Mouse (Mus musculus) left cerebral cortex, postnatal 4 days (tissue): Measurements from ENCODE around the gene Gm9970. TPM values are rescaled to one million over a fixed set of nuclear protein-coding genes. Genes with fewer than 3 reads are reported as not detected.

Source experiments
- DNase-seq: peaks from one replicate; pipeline ENCODE4 v3.0.0-alpha.2; 2022
- intact Hi-C: fragments of 180-260 bp; cut with DNase I; formaldehyde crosslinking; loops from one replicate; pipeline ENCODE4 v1.15.1; 2025
- total RNA-seq, 2 experiments: library from RNA; stranded (reverse); gene quantifications; 2 replicates each; pipeline ENCODE4 v1.2.3; 2021

Gene Gm9970
- total RNA-seq, result not detected

GRCm38 (mm10) chr5:31240637-31241521 is at the start of gene Gm9970, which contains the start of gene Nrbp1:
Gm9970 (minus strand) TSS chr5:31241232.
Nrbp1 (plus strand) TSS chr5:31240864.
- peak; percentile 98 for DNase-seq
- intact Hi-C loops, result no loop called here

- DNase-seq, result no peak
- intact Hi-C loops, result no loop called here
Measured at GRCm38 (mm10) chr5:31289626-31290230, 48.7 kb upstream of the Gm9970 start.

GRCm38 (mm10) chr5:31288655-31289054 is 47.6 kb upstream of the Gm9970 start:
- intact Hi-C loops, result no loop called here
- no peak for DNase-seq

GRCm38 (mm10) chr5:31288225-31288624 is 47.2 kb upstream of the Gm9970 start:
- no peak for DNase-seq
- intact Hi-C loops, result no loop called here

GRCm38 (mm10) chr5:31279245-31279988 is 38.4 kb upstream of the Gm9970 start:
- intact Hi-C loops, result loop anchor here (10.0 kb wide), 1 partner anchor 195 kb away; no protein-coding TSS in a partner anchor
- DNase-seq, result no peak

- DNase-seq, result no peak
Measured at GRCm38 (mm10) chr5:31273018-31273417, 32.0 kb upstream of the Gm9970 start.

GRCm38 (mm10) chr5:31267686-31268085 is 26.7 kb upstream of the Gm9970 start:
- intact Hi-C loops, result no loop called here
- no peak for DNase-seq

More at GRCm38 (mm10) chr5:31273018-31273417, 32.0 kb upstream of the Gm9970 start:
- intact Hi-C loops, result loop anchor here (10.0 kb wide), 1 partner anchor 202 kb away; no protein-coding TSS in a partner anchor

GRCm38 (mm10) chr5:31266101-31266500 is 25.1 kb upstream of the Gm9970 start:
- no peak for DNase-seq
- intact Hi-C loops, result no loop called here

GRCm38 (mm10) chr5:31257616-31258015 is 16.6 kb upstream of the Gm9970 start:
- intact Hi-C loops, result no loop called here
- no peak for DNase-seq

GRCm38 (mm10) chr5:31255971-31256370 is 14.9 kb upstream of the Gm9970 start:
- intact Hi-C loops, result no loop called here
- no peak for DNase-seq

- no peak for DNase-seq
- intact Hi-C loops, result no loop called here
Measured at GRCm38 (mm10) chr5:31255381-31255780, 14.3 kb upstream of the Gm9970 start.

- no peak for DNase-seq
- intact Hi-C loops, result no loop called here
Measured at GRCm38 (mm10) chr5:31254901-31255300, 13.9 kb upstream of the Gm9970 start.

- no peak for DNase-seq
- intact Hi-C loops, result no loop called here
Measured at GRCm38 (mm10) chr5:31254452-31254851, 13.4 kb upstream of the Gm9970 start.

GRCm38 (mm10) chr5:31253806-31254205 is 12.8 kb upstream of the Gm9970 start:
- DNase-seq, result no peak
- intact Hi-C loops, result no loop called here

- intact Hi-C loops, result no loop called here
- DNase-seq, result no peak
Measured at GRCm38 (mm10) chr5:31252795-31253545, 11.9 kb upstream of the Gm9970 start.

GRCm38 (mm10) chr5:31252151-31252550 is 11.1 kb upstream of the Gm9970 start:
- intact Hi-C loops, result no loop called here
- DNase-seq, result no peak

- intact Hi-C loops, result no loop called here
- peak; percentile 34 for DNase-seq
Measured at GRCm38 (mm10) chr5:31251541-31252101, 10.6 kb upstream of the Gm9970 start, which contains the start of gene Krtcap3. Krtcap3 (plus strand) TSS chr5:31251691.

- intact Hi-C loops, result no loop called here
- DNase-seq, result no peak
Measured at GRCm38 (mm10) chr5:31250716-31251115, 9.7 kb upstream of the Gm9970 start.

- intact Hi-C loops, result no loop called here
- DNase-seq, result no peak
Measured at GRCm38 (mm10) chr5:31242191-31242590, 1.2 kb upstream of the Gm9970 start.

- intact Hi-C loops, result no loop called here
- no peak for DNase-seq
Measured at GRCm38 (mm10) chr5:31241522-31242034, 546 bp upstream of the Gm9970 start.
